Mouse (Mus musculus): ENCODE results near the gene 2610001J05Rik. TPM values are rescaled to one million over a fixed set of nuclear protein-coding genes. Genes with fewer than 3 reads are reported as not detected.

The 2610001J05Rik gene
- polyA plus RNA-seq, 1 experiment from 2014 or later, result 111 TPM

Other genes with a start within 250 kb of the 2610001J05Rik start
- gene Bmt2, start 193.6 kb downstream of the 2610001J05Rik start, polyA plus RNA-seq (2016; fragmentation: Nextera tagmentation; extraction: Ambion mirVana), result 19.0 and 20.5 TPM in 2 replicates
- 4.3 and 5.6 TPM in 2 replicates for gene Gpr85, start 31.6 kb downstream of the 2610001J05Rik start, polyA plus RNA-seq (2016; fragmentation: Nextera tagmentation; extraction: Ambion mirVana)